Mouse (Mus musculus) thymus, adult 2 months (tissue): ENCODE measurements around the gene Krt24. TPM values are rescaled to one million over a fixed set of nuclear protein-coding genes. Genes with fewer than 3 reads are reported as not detected.
A peak's percentile ranks its signal among the peaks of the same experiment; 100 is the strongest.

ENCODE experiments used
- DNase-seq: peaks from one replicate; pipeline ENCODE4 v3.0.0; 2021
- H3K27ac ChIP-seq: fragments of 200-500 bp; 2 replicates; pipeline ENCODE4 v1.5.1; 2012; ENCODE audit warnings: low read length, control low read depth; ENCODE audit not compliant: control insufficient read depth, insufficient read depth
- H3K27me3 ChIP-seq: fragments of 200-500 bp; 2 replicates; pipeline ENCODE4 v1.6.1; 2012; ENCODE audit warnings: mild to moderate bottlenecking, low read length, moderate library complexity, mixed read lengths; ENCODE audit not compliant: control insufficient read depth, insufficient read depth
- H3K36me3 ChIP-seq: fragments of 200-500 bp; 2 replicates; pipeline ENCODE4 v1.6.1; 2012; ENCODE audit warnings: mild to moderate bottlenecking, low read length, moderate library complexity; ENCODE audit not compliant: control insufficient read depth, insufficient read depth
- H3K4me1 ChIP-seq: fragments of 200-500 bp; replicated peaks from 2 replicates; pipeline ENCODE4 v1.6.1; 2012; ENCODE audit warnings: low read length; ENCODE audit not compliant: control insufficient read depth, insufficient read depth
- H3K4me3 ChIP-seq: fragments of 200-500 bp; 2 replicates; pipeline ENCODE4 v1.5.1; 2012; ENCODE audit warnings: mild to moderate bottlenecking, low read length, control low read depth, moderate library complexity; ENCODE audit not compliant: control insufficient read depth, insufficient read depth
- CTCF ChIP-seq: fragments of 200-500 bp; IDR thresholded peaks from 2 replicates; pipeline ENCODE4 v1.5.1; 2012; ENCODE audit warnings: mild to moderate bottlenecking, control low read depth, low read length, moderate library complexity, borderline replicate concordance; ENCODE audit not compliant: control insufficient read depth, poor library complexity, insufficient read depth; ENCODE audit errors: extremely low read depth
- POLR2A ChIP-seq: fragments of 200-500 bp; IDR thresholded peaks from 2 replicates; pipeline ENCODE4 v1.6.1; 2012; ENCODE audit warnings: mild to moderate bottlenecking, low read length, control low read depth, moderate library complexity; ENCODE audit not compliant: control insufficient read depth, poor library complexity, insufficient read depth; ENCODE audit errors: extremely low read depth
- WGBS: fragments of 180-500 bp; shearing (Covaris S2); methylation state at CpG from one replicate; pipeline ENCODE4 v1.1.7; 2018; 5-methylcytosine and 5-hydroxymethylcytosine counted together
- polyA plus RNA-seq: library from polyadenylated mRNA; depleted of rRNA; stranded (reverse); fragments of >200 nt; gene quantifications from 2 replicates; pipeline ENCODE4 v1.2.3, GENCODE M21; 2012; rRNA removed

Gene Krt24
- polyA plus RNA-seq, 1 experiment: 0.12 TPM

DNA sequence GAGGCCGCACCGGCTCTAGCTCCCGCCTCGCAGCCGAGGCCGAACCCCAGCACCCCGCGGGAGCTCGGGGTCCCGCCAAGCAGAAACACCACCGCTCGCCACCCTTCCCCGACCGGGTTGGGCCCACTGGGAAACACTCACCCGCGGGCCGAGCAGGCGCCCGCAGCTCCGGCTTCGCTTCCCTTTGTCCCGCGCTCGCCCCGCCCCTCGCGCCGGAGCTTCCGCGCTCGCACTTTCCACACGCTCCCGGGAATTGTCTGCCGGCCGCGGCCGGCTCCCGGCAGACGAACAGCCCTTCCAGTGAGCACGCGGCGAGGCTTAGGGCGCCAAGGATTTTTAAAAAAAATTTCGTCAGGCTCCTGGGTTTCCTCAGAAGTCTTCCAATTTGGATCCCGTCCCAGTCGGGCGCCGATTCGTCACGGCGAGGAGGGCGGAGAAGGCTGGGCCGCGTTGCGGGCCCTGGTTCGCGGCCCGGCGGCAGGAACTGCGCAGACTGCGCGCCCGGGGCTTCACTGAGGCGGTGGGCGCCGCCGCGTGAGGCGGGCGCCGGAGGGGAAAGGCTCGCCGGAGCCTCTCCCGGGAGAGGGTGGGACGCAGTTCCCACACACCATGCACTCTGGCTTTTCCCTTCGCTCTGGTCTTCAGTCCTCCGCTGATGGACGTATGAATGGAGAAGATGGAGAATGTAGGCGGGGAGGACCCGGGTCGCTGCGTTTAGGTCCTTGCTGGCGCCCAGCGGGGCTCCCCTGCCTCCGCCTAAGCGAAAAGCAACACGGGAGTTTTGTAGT, 54.6 kb downstream of the Krt24 start, which contains the start of gene Smarce1:
Smarce1 (minus strand) TSS at position 757 of the 788 bp plus-strand sequence.
- Histone ChIP-seq H3K27ac (peak within 1 kb of the TSS; percentile 49), H3K36me3 (peaks cover 24% of the 10 kb centered on the region), H3K4me3 (peak within 1 kb of the TSS; percentile 95), H3K4me1 (peaks cover 4% of the 10 kb centered on the region), H3K27me3 (no peaks in the 10 kb centered on the region)
- WGBS: under 1% methylated on average over 87 of the region's 87 CpGs
- peak; percentile 80 for DNase-seq
- TF ChIP-seq POLR2A (peak; percentile 60; the same call in 1 of the 2 replicates), CTCF (0 out of 2 replicates have a peak, but pooled peaks have one; percentile 24)

Other genes starting within 250 kb of the Krt24 start
- 176 and 220 TPM in 2 replicates for gene Igfbp4, start 244.0 kb downstream of the Krt24 start, polyA plus RNA-seq
- 5.2 and 7.5 TPM in 2 replicates for gene Tns4, start 196.0 kb downstream of the Krt24 start, polyA plus RNA-seq
- 202 and 240 TPM in 2 replicates for gene Ccr7, start 130.2 kb downstream of the Krt24 start, polyA plus RNA-seq
- 37.0 and 43.5 TPM in 2 replicates for gene Smarce1, start 54.2 kb downstream of the Krt24 start, polyA plus RNA-seq
- 0.23 and 0.40 TPM in 2 replicates for gene Krt222, start 41.2 kb downstream of the Krt24 start, polyA plus RNA-seq
- gene Krt25, start 37.7 kb upstream of the Krt24 start, polyA plus RNA-seq: 0.16 and 0.18 TPM in 2 replicates
- not detected in 2 replicates for gene Krt26, start 52.7 kb upstream of the Krt24 start, polyA plus RNA-seq
- gene Krt27, start 65.8 kb upstream of the Krt24 start, polyA plus RNA-seq: 0.05 and 0.13 TPM in 2 replicates
- not detected in 2 replicates for gene Krt28, start 89.6 kb upstream of the Krt24 start, polyA plus RNA-seq
- gene Krt10, start 104.1 kb upstream of the Krt24 start, polyA plus RNA-seq: 4.9 and 6.4 TPM in 2 replicates
- gene Krt12, start 137.0 kb upstream of the Krt24 start, polyA plus RNA-seq: 0.27 and 0.34 TPM in 2 replicates
- gene Krt20, start 152.9 kb upstream of the Krt24 start, polyA plus RNA-seq: 0.65 and 1.0 TPM in 2 replicates
- 1.5 and 1.7 TPM in 2 replicates for gene Krt23, start 207.9 kb upstream of the Krt24 start, polyA plus RNA-seq
- 0.11 TPM in 1 of 2 replicates, not detected in the other for gene Krt39, start 236.1 kb upstream of the Krt24 start, polyA plus RNA-seq